Mouse (Mus musculus) bone marrow, adult 2 months (tissue): ENCODE data around the gene Ogg1.

Source experiments
- CTCF ChIP-seq: fragments of 200-500 bp; IDR thresholded peaks from 2 replicates; pipeline ENCODE4 v1.5.1; 2011; ENCODE audit warnings: low read length, control low read depth; ENCODE audit not compliant: control insufficient read depth, insufficient read depth
- POLR2A ChIP-seq: fragments of 200-500 bp; IDR thresholded peaks from 2 replicates; pipeline ENCODE4 v1.6.1; 2011; ENCODE audit warnings: low read depth, mild to moderate bottlenecking, control low read depth, low read length, borderline replicate concordance; ENCODE audit not compliant: control insufficient read depth

DNA sequence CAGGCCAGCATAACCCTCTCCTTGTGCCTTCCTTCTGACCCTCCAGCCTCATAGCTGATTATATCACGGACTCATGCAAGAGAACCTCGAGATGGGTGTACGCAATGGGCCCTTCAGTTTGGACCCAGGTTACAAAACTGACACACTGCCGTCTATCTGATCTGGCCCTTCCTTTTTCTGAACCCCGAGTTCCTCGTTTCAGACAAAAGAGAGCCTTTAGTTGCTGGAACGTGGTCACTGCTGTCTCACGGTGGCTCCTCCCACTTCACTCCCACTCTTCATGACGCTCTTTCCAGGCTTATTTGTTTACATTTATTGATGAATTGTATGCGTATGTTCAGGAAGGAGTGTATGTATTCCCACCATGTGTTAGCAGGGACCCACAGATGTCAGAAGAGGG lies 24.9 kb downstream of the Ogg1 start:
- TF ChIP-seq CTCF (no peak), POLR2A (no peak)
